Mouse (Mus musculus) cortical plate, adult 2 months (tissue): ENCODE measurements at regions not wholly inside any gene's neighbourhood (a gene's known extent, or its start where the extent isn't known, plus 50 kb on each side); places are given as distances from the start of the nearest gene placed in this dataset.

Experiments used
- H3K27ac ChIP-seq: fragments of 200-500 bp; 2 replicates; pipeline ENCODE4 v1.5.1; 2012; ENCODE audit warnings: low read length, control low read depth, inconsistent platforms; ENCODE audit not compliant: insufficient read depth
- H3K4me1 ChIP-seq: fragments of 200-500 bp; 2 replicates; pipeline ENCODE4 v1.6.1; 2011; ENCODE audit warnings: low read length; ENCODE audit not compliant: control insufficient read depth, insufficient read depth
- H3K4me3 ChIP-seq: fragments of 200-500 bp; 2 replicates; pipeline ENCODE4 v1.5.1; 2011; ENCODE audit warnings: mild to moderate bottlenecking, low read length, control low read depth; ENCODE audit not compliant: insufficient read depth
- CTCF ChIP-seq: fragments of 200-500 bp; IDR thresholded peaks from 2 replicates; pipeline ENCODE4 v1.5.1; 2011; ENCODE audit warnings: mild to moderate bottlenecking, control low read depth, low read length; ENCODE audit not compliant: insufficient read depth; ENCODE audit errors: extremely low read depth
- POLR2A ChIP-seq: fragments of 200-500 bp; IDR thresholded peaks from 2 replicates; pipeline ENCODE4 v1.6.1; 2011; ENCODE audit warnings: mild to moderate bottlenecking, low read length, control low read depth; ENCODE audit not compliant: insufficient read depth; ENCODE audit errors: extremely low read depth

DNA sequence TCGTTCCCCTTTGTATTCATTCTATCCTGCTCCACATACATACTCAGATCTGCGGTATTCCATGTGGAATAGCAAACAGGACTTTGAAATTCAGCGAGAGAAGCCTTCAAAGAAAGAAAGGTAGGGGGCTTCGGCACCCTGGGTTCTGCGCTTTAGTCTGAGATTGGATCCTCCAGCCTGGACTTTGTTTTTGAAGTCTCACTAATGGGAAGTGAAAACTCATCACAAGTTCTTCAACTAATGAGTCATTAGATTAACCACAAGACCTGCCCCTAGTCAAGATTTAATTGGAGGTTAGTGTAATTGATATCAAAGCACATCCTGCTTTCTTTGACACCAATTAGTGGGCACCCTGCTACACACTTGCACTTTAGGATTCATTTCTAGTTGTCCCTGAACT, 492.5 kb upstream of the Zfp960 start:
- TF ChIP-seq CTCF, result no peak
- TF ChIP-seq POLR2A, result no peak
- Histone ChIP-seq H3K4me3 (no peak overlapping the region), H3K4me1 (no peaks in the 10 kb centered on the region), H3K27ac (no peak overlapping the region)

DNA sequence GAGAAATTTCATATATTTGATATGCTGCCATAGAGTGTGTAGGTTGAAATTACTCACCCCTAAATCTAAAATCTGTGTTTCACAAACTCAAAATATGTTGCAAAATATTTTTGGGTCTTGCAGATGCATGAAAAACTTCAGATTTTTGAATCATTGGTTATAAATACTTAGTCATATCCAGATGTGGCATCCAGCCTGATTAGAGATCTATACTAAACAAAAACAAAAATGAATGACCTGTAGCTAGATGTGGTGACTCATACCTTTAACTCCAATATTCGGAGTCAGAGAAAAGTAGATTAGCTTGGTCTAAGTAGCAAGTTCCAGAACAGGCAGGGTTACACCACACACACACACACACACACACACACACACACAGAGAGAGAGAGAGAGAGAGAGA, 475.1 kb upstream of the Zfp960 start:
- Histone ChIP-seq H3K4me1 (no peaks in the 10 kb centered on the region), H3K4me3 (no peak overlapping the region), H3K27ac (no peak overlapping the region)
- TF ChIP-seq CTCF, result no peak

DNA sequence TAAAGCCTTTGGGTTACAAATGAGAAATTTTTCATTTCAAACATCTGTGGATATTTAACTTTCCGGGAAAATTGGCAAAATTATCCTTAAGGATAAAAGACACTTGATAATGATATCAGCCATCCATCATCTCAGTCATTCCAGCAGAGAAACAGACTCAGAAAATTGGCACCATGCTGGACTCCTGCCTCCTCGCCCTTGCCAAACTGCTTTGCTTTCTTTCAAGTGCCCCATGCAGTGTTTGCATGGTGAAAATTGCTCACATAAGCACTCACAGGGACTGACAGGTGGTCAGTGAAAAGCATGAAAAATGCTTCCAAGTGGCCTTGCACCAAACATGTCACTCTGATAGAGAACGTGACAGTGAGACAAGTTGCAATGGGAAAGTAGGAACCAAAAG, 464.2 kb upstream of the Zfp960 start:
- Histone ChIP-seq H3K4me3 (no peak overlapping the region), H3K4me1 (no peaks in the 10 kb centered on the region), H3K27ac (no peak overlapping the region)
- TF ChIP-seq CTCF (no peak), POLR2A (no peak)

DNA sequence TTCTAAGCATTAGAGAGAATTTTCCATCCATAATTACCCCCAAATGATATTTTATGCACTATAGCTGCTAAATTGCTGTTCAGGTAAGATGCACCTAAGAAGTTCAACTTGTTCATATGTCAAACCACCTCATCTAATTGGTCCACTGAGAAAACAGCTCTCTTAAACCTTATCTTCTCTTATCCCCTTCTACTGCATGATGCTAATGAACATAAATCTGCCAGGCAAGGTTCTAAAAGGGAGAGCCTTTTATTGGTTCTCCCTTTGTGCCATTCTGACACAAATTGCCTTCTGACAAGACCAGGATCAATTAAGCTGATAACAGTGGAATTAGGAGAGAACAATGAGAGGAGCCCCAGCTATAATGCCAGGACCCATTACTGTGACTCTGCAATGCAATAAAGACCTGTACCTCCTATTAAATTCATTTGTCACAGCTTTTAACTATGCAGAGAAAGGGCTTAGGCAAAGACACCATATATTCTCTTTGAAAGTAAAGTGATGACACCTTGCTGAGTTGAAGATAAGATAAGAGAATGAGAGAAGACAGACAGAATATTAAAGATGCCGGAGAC, 451.4 kb upstream of the Zfp960 start:
- H3K4me3 ChIP-seq, result no peak overlapping the region
- no peaks in the 10 kb centered on the region for H3K4me1 ChIP-seq
- TF ChIP-seq POLR2A (no peak), CTCF (no peak)
- no peak overlapping the region for H3K27ac ChIP-seq

DNA sequence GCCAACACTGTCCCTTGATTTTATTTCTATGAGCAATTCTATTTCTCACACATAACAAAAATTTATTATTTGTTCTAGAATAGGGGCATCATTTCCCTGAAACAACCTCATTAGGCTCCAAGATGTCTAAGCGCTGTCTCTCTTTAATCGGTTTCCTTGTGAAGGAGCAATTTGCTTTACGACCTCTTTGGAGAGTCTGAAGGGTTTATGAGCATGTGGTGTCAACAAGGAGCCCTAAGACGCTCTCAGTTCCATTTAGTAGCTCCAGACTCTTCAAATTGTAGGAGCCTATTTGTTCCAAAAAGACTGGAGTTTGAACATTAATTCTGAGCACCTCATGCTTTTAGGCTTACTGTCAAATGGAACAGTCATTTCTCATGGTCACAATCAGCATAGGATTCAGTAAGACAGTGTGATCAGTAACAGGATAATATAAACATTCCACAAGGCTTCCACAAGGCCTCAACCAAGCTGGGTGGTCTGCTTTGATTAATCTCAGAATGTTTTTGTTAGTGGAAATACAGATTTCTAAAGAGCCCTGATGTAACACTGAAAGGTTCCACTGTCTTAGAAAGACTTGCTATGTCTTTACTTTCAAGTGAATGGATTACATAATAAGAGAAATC, 441.9 kb upstream of the Zfp960 start:
- TF ChIP-seq CTCF, result no peak
- no peak for TF ChIP-seq POLR2A
- no peak overlapping the region for H3K27ac ChIP-seq
- no peaks in the 10 kb centered on the region for H3K4me1 ChIP-seq
- H3K4me3 ChIP-seq, result no peak overlapping the region

DNA sequence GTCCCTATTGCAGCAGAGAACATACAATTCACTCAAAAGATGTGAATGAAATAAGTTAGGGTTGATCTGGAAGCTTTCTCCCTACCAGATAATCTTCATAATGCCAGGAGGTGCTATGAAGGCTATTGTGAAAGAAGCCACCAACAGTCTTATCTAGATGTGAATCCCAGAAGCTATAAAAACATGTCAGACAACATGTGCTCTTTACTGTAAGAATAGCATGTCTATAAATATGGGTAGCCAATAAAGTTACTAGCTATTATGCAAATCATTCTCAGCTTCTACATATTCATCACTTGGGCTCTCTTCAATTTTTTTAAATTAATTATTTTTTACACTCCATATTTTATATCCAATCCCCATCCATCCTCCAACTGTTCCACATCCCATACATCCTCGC, 434.1 kb upstream of the Zfp960 start:
- H3K4me3 ChIP-seq, result no peak overlapping the region
- H3K27ac ChIP-seq, result no peak overlapping the region
- TF ChIP-seq POLR2A, result no peak
- no peak for TF ChIP-seq CTCF
- no peaks in the 10 kb centered on the region for H3K4me1 ChIP-seq

DNA sequence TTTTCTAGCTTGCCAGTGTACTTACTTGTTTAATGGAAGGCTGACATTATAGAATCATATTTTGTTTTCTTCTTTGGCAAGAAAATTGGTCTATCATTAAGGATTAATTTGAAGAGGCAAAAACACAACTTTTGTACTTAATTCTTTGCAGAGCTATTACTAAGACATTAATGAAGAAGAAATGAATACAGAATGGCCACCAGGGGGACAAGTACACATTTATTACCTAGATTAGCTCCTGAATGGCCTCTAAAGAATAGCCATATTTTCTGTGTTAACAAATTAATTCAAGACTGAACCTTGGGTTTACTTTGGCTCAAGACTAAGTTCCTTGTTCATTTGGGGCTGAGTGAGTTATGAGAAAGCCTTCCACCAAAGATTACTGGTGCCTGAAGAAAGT, 430.5 kb upstream of the Zfp960 start:
- H3K4me1 ChIP-seq, result no peaks in the 10 kb centered on the region
- H3K4me3 ChIP-seq, result no peak overlapping the region
- no peak overlapping the region for H3K27ac ChIP-seq
- TF ChIP-seq CTCF (no peak), POLR2A (no peak)

DNA sequence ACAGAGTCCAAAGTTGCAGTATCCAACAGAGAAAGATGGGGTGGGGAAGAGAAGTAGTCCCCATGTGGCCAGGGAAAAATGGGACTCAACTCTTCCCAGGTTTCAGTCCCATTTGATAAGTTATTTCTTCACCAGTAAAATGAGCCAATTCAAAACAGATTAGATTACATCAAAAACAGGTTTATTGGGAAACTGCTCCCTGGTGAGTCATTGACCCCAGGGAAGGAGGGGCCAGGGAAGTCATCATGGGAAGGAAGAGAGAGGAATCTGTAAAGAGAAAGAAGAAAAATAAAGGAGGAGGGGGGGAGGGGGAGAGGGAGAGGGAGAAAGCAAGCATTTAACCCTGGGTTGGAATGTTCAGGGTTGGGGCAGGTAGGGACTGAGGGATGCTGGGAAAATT, 426.4 kb upstream of the Zfp960 start:
- Histone ChIP-seq H3K4me3 (no peak overlapping the region), H3K4me1 (no peaks in the 10 kb centered on the region), H3K27ac (no peak overlapping the region)
- TF ChIP-seq CTCF (no peak), POLR2A (no peak)

DNA sequence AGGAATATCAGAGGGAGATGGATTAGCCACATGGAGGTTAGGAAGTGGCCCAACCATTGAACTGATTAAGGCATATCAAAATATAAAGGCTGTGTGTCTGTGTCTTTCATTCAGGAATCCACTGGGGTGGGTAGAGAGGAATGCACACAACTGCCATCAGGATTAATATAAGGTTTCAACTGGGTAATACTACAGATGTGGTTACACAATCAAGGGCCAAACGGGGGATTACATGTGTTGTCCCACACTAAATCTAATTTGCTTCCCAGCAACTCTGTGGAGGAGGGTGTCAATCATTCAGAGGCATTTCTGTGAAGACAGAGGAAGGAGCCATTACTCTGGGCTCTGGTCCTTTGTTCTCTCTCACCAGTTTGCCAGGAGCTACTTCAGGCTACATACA, 416.0 kb upstream of the Zfp960 start:
- H3K4me3 ChIP-seq, result no peak overlapping the region
- H3K4me1 ChIP-seq, result no peaks in the 10 kb centered on the region
- TF ChIP-seq CTCF (no peak), POLR2A (no peak)
- no peak overlapping the region for H3K27ac ChIP-seq

DNA sequence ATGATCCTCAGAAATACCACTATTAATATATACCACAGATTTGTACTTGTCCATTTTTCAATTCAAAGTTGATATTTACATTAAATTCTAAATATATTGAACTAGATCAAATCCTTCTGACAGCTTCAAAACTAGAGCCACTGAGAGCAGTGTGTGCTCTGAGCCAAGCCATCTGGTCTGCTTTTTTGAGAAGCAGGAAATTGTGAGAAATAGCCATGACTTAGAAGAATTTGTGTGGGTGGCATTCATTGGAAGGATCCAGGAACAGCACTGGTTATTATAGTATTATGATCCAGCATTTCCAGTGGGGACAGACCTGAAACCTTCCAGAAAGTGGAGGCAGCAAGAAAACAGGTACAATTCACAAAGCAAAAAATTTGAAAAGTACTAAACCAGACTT, 398.7 kb upstream of the Zfp960 start:
- H3K4me1 ChIP-seq, result no peaks in the 10 kb centered on the region
- H3K4me3 ChIP-seq, result no peak overlapping the region
- no peak overlapping the region for H3K27ac ChIP-seq
- TF ChIP-seq CTCF (no peak), POLR2A (no peak)
